Mouse (Mus musculus) adipocyte (in vitro differentiated cells): ENCODE data around the gene Mthfd2.

Experiments
- DNase-seq: peaks from one replicate; pipeline ENCODE4 v3.0.0-alpha.2; 2016; ENCODE audit warnings: low spot score

Gene Mthfd2

DNA sequence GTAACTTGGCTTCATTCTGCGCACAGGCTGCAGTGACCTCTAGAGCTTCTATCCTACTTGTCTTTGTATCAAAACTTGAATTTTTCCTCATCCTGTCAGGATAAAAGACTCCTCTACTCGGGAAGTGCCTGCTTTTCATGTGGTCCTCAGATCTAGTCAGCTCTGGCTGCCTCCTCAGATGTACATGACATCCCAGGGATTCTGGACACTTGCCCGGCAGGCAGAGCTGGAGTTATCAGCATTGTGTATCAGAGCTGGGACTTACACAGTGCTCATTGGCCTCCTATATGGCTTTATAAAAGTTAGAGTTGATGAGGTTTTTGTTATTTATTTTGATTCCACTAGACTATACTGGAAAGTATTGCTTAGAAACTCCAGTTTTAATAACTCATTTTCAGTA is 15.7 kb upstream of the Mthfd2 start:
- DNase-seq: no peak

- DNase-seq: peak; percentile 28
These were observed 2.0 kb upstream of the Mthfd2 start for GRCm38 (mm10) chr6:83327591-83328190.

DNA sequence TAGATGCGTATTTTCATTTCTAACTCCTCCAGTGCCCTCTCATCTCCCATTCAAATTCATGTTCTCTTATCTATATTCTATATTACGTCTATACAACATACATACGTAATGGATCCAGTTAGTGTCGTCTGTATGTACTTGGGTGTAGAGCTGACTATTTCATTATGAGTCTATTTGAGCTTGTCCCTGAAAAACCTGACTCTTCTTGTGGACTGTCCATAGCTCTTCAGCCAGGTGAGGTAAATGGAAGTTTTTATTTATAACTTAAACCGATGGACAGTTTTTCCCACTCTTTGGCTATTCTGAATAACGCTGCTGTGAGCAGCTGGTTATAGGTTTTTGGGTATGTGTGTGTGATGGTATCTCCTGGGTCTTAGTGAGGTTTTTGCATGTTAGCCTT is 1.1 kb upstream of the Mthfd2 start:
- no peak for DNase-seq

DNA sequence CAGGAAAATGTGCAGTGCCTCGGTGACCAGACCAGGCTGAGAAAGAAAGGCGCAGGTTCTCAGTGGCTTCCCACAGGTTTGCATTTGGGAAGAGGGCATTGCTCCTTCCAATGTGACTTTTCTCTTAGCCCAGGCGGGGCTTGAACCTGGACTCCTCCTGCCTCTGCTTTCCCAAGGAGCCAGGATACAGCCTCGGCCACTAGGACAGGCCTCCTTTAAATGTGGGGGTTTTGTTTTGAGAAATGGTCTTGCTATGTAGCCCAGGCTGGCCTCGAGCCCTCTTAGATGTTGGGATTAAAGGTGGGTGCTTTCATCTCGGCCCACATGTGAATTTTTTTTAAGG is 657 bp upstream of the Mthfd2 start:
- no peak for DNase-seq

- no peak for DNase-seq
These were observed 1.9 kb downstream of the Mthfd2 start for GRCm38 (mm10) chr6:83323652-83324419.

DNA sequence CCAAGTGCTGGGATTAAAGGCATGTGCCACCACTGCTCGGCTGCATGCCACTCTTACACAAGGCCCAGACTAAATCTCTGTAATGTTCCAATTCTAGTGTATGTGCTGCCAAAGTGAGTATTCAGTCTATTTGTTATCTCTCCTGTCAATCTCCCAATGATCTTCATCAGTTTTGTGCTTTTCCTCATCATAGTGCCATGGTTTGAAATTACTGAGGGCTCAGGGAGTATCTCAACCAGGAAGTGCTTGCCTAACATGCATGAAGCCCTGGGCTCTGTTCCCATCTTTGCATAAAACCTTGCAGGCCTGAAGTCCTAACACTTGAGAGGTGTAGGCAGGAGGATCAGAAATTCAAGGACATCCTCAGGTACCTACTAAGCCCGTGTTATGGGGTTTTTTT is 2.9 kb downstream of the Mthfd2 start:
- DNase-seq: no peak

- no peak for DNase-seq
These were observed 3.8 kb downstream of the Mthfd2 start for GRCm38 (mm10) chr6:83321927-83322326.

GRCm38 (mm10) chr6:83317108-83317741 is 8.5 kb downstream of the Mthfd2 start:
- DNase-seq: peak; percentile 91

- peak; percentile 23 for DNase-seq
These were observed 9.7 kb downstream of the Mthfd2 start for GRCm38 (mm10) chr6:83316022-83316421.

- peak; percentile 39 for DNase-seq
These were observed 10.4 kb downstream of the Mthfd2 start for GRCm38 (mm10) chr6:83315293-83315692.

DNA sequence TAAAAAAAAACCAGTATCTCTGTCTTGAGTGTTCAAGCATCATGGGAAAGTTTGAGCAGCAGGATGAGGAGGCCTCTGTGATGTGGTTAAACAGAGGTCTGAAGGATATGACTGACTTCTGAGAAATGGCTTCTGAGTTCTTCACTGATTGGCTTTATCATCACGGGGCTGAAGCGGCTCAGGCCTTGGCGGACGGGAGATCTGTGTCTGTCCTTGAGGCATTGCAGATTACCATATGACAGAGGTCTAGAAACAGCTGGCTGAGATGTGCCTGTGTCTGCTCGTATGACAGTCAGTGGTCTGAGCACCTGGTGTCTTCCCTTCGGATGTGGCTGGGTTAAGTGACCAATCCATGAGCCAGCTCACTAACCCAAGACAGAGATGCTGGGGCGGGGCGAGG is 13.2 kb downstream of the Mthfd2 start:
- DNase-seq: no peak

DNA sequence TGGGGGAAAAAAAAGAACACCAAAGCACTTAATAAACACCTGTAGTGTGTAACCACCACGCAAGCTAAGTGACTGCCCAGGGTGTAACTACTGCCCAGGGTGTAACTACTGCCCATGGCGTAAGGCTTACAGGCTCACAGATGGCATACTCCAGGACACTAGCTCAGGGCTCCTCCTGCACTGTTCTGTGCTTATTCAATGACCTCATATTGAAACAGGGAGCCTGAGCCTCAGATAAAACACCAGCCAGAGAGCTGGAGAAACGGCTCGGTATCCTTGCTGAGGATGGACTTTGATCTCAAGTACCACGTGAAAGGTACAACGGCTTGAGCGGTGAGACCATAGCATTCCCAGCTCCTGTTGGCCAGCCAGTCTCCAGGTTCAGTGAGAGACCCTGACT is 13.7 kb downstream of the Mthfd2 start:
- DNase-seq: peak; percentile 72

GRCm38 (mm10) chr6:83311206-83311605 is 14.5 kb downstream of the Mthfd2 start:
- no peak for DNase-seq

DNA sequence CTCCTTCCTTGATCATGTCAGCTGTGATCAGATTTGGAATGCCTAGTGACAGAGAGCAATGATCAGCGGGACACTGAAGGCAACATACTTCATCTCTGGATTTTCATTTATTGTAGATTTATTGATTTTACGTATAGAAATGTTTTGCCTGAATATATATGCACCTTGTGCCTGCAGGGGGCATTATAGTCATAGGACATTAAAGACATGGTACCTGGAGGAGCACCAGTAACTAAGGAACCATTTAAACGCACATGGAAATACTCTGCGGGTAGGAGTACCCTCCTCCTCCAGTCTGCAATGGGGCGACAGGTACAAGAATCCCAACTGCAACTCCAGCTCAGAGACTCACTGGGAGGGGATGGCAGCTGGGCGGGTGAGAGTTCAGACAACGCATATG is 16.7 kb downstream of the Mthfd2 start:
- no peak for DNase-seq

GRCm38 (mm10) chr6:83302264-83302663 is 23.4 kb downstream of the Mthfd2 start:
- peak; percentile 69 for DNase-seq

- no peak for DNase-seq
These were observed 24.4 kb downstream of the Mthfd2 start for GRCm38 (mm10) chr6:83301294-83301693.

- no peak for DNase-seq
These were observed 25.1 kb downstream of the Mthfd2 start for GRCm38 (mm10) chr6:83300447-83301229.

DNA sequence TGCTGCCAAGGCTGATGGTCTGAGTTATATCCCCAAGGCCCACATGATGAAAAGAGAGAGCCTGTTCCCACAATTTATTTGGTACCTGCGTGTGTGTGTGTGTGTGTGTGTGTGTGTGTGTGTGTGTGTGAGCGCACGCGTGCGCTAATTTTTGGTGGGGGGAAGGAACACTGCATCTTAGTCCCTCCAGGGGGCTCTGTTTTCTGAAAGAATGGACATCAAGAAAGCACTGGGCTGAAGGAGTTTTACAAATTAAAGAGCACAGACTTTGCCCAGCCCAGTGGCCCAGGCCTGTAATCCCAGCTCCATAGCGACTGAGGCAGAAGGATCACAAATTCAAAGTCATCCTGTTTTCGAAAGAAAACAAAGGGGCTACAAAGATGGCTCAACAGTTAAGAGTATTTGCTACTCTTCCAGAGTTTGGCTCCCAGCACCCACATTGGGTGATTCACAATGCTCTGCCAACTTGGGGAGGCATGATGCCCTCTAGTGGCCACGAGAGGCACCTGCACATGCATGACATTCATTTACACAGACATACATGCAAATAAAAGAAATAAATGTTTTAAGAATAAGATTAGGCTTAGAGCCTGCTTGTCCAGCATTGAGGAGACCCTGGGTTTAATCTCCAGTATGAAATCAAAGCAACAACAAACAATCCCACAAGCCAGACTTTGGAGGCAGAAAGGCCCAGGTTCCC is 45.3 kb downstream of the Mthfd2 start:
- no peak for DNase-seq

DNA sequence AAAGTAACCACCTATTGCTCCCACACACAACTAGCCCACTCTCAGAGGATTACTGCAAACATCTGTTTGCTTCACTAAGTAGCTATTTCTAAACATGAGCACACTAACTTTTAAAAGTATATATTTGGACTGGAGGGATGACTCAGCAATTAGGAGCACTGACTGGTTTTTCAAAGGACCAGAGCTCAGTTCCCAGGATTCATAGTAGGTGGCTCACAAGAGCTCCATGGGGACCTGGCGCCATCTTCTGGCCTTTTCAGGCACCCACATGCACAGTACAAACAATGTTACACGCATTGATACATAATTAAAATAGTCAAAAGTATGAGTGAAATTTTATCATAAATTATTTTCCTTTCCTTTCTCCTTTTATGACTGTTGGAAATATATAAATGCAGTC is 46.8 kb downstream of the Mthfd2 start:
- peak; percentile 26 for DNase-seq

DNA sequence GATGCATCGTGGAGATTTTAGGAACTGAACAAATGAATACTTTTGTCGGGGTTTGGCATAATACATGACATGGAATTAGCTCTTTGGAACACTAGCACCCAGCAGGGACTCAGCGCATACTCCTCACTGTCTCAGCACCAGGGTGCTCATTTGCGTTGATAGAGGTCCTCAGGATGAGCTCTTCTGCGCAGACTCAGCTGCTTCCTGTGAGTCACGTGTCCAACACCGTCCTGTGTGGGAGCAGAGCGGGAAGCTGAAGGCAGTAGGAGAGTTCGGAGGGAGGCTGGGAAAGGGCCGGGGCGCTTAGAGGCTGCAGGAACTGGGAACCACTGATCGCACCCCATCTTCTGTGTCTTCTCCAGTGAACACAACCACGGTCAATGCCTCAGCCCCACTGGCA is 48.6 kb downstream of the Mthfd2 start:
- no peak for DNase-seq

- no peak for DNase-seq
These were observed 52.0 kb downstream of the Mthfd2 start for GRCm38 (mm10) chr6:83273733-83274132.
